Mouse (Mus musculus) limb, embryonic 14.5 days (tissue): ENCODE data around the gene Haus4. TPM values are rescaled to one million over a fixed set of nuclear protein-coding genes. Genes with fewer than 3 reads are reported as not detected.
A peak's percentile ranks its signal among the peaks of the same experiment; 100 is the strongest.

Source experiments
- ATAC-seq: fragments of 200-750 bp; cut with Nextera tagmentation; 2 replicates; pipeline ENCODE4 v1.8.0; 2017; ENCODE audit warnings: low read depth, moderate number of reproducible peaks, moderate TSS enrichment; ENCODE audit not compliant: low FRiP score
- DNase-seq: peaks from one replicate; pipeline ENCODE4 v3.0.0-alpha.2; 2015; ENCODE audit warnings: low spot score
- H3K27ac ChIP-seq: fragments of 300-500 bp; sonication (generic); replicated peaks from 2 replicates; pipeline ENCODE4 v1.5.1; 2014; ENCODE audit warnings: low read depth, mild to moderate bottlenecking, low read length, moderate library complexity, mixed read lengths
- H3K27me3 ChIP-seq: fragments of 300-500 bp; sonication (generic); 2 replicates; pipeline ENCODE4 v1.6.1; 2014; ENCODE audit warnings: low read length, mixed read lengths; ENCODE audit not compliant: control insufficient read depth, insufficient read depth
- H3K36me3 ChIP-seq: fragments of 300-500 bp; sonication (generic); 2 replicates; pipeline ENCODE4 v1.6.1; 2014; ENCODE audit warnings: mild to moderate bottlenecking, low read length, moderate library complexity, mixed read lengths; ENCODE audit not compliant: control insufficient read depth, insufficient read depth
- H3K4me1 ChIP-seq: fragments of 300-500 bp; sonication (generic); 2 replicates; pipeline ENCODE4 v1.6.1; 2014; ENCODE audit warnings: antibody characterized with exemption, low read length, mixed read lengths; ENCODE audit not compliant: control insufficient read depth, insufficient read depth
- H3K4me2 ChIP-seq: fragments of 300-500 bp; sonication (generic); replicated peaks from 2 replicates; pipeline ENCODE4 v1.6.1; 2014; ENCODE audit warnings: low read depth, mild to moderate bottlenecking, low read length, moderate library complexity; ENCODE audit not compliant: severe bottlenecking
- H3K4me3 ChIP-seq: fragments of 300-500 bp; sonication (generic); replicated peaks from 2 replicates; pipeline ENCODE4 v1.5.1; 2014; ENCODE audit warnings: low read length
- H3K9ac ChIP-seq: fragments of 300-500 bp; sonication (generic); 2 replicates; pipeline ENCODE4 v1.6.1; 2014; ENCODE audit warnings: mild to moderate bottlenecking, low read depth, low read length, moderate library complexity; ENCODE audit not compliant: severe bottlenecking
- H3K9me3 ChIP-seq: fragments of 300-500 bp; sonication (generic); 2 replicates; pipeline ENCODE4 v1.6.1; 2016; ENCODE audit warnings: low read length; ENCODE audit not compliant: control insufficient read depth
- POLR2A ChIP-seq: fragments of 200-500 bp; IDR thresholded peaks from 2 replicates; pipeline ENCODE4 v1.8.0; 2012; ENCODE audit warnings: inconsistent platforms, mild to moderate bottlenecking, moderate library complexity, borderline replicate concordance; ENCODE audit not compliant: insufficient read depth, insufficient read length; ENCODE audit errors: extremely low read depth
- WGBS: fragments of 180-500 bp; shearing (Covaris S2); extraction: QIAGEN DNeasy Blood & Tissue Kit; methylation state at CpG from one replicate; pipeline ENCODE4 v1.1.7; 2014; 5-methylcytosine and 5-hydroxymethylcytosine counted together
- polyA plus RNA-seq, 2 experiments: library from polyadenylated mRNA; depleted of rRNA in 1 of 2; stranded (reverse) in 1 of 2; unstranded in 1 of 2; fragments of >200 nt; fragmentation: Nextera tagmentation in 1 of 2; extraction: Ambion mirVana in 1 of 2; gene quantifications; 2 replicates each; pipeline versions ENCODE4 v1.2.1 to v1.2.3; 2012 to 2014

Haus4 gene
- polyA plus RNA-seq, 2 experiments = 33.8 to 46.8 TPM

DNA sequence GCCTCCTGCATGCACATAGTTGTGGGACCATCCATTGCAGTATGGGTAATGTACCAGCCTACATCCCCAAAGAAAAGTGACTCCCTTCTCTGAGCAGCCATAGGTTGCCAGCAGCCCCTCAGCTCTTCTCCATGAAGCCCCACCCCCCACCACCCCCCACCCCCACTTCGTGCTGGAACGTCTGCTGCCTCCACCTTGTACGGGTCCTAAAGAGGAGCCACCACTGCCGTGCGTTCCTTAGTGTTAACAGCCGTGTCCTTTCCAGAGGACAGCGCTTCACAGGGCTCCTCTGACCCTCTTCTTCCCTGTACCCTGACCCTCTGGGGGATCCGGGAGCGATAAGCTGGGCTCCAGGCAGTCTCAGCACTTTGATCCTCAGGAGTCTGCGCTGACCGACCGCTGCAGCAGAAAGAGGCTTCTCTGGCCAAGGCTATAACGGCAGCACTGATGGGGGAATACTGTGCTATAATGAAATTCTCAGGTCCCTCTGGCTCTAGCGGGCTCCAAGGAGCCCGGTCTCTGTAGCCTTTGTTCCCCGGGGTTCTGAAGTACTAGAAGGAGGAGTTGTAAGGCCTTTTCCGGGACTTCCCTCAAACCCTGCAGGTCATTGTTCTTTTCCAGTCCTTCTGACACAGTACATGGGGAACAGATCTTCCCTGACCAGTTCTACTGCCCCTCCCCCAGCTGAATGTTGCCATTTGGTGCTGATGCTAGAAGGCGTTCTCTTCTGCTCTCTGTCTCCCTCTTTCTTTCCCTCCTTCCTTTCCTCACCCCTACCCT lies 27.0 kb downstream of the Haus4 start:
- H3K4me3 ChIP-seq = peak overlapping the region; percentile 35
- no peaks in the 10 kb centered on the region for H3K9me3 ChIP-seq
- H3K4me1 ChIP-seq = peaks cover 13% of the 10 kb centered on the region
- WGBS = 0% methylated on average over 18 of the region's 18 CpGs
- no peak for TF ChIP-seq POLR2A
- ATAC-seq (peak; percentile 69), DNase-seq (peak; percentile 40)
- H3K27ac ChIP-seq = no peak overlapping the region
- H3K27me3 ChIP-seq = no peaks in the 10 kb centered on the region
- no peaks in the 10 kb centered on the region for H3K36me3 ChIP-seq
- H3K9ac ChIP-seq = peak overlapping the region; percentile 60
- peak overlapping the region; percentile 71 for H3K4me2 ChIP-seq

DNA sequence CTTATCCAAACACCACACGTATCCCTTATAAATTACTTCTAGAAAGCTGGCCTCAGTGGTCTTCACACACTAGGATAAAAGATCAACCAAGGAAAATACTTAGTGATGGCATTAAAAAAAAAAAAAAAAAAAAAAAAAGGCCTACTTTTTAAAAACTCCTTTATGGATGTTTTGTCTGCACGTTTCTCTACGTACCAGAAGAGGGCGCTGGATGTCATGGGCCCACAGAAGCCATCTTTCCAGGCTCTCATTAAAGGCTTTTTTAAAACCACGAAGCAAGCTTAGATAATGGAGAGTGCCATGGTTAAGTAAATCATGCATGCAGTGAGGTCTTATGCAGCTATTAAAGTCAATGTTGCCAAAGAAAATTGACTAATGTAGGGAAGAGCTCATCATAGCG lies 30.8 kb downstream of the Haus4 start:
- ATAC-seq (no peak), DNase-seq (no peak)
- Histone ChIP-seq H3K4me3 (no peak overlapping the region), H3K9ac (no peak overlapping the region), H3K4me1 (peaks cover 10% of the 10 kb centered on the region), H3K4me2 (no peak overlapping the region), H3K36me3 (no peaks in the 10 kb centered on the region), H3K27me3 (no peaks in the 10 kb centered on the region), H3K27ac (no peak overlapping the region), H3K9me3 (no peaks in the 10 kb centered on the region)
- no peak for TF ChIP-seq POLR2A
- WGBS = 34% methylated on average over 6 of the region's 6 CpGs

GRCm38 (mm10) chr14:54516710-54517310 lies 37.6 kb downstream of the Haus4 start:
- TF ChIP-seq POLR2A = no peak
- Histone ChIP-seq H3K4me3 (peak overlapping the region; percentile 62), H3K9me3 (no peaks in the 10 kb centered on the region), H3K4me1 (peaks cover 3% of the 10 kb centered on the region; the same call in 1 of the 2 replicates), H3K9ac (peak overlapping the region; percentile 74), H3K36me3 (peaks cover 35% of the 10 kb centered on the region), H3K27ac (0 out of 2 replicates have a peak overlapping the region, but pooled peaks have one; percentile 40), H3K4me2 (peak overlapping the region; percentile 65), H3K27me3 (no peaks in the 10 kb centered on the region)
- DNase-seq = no peak
- 5% methylated on average over 17 of the region's 17 CpGs for WGBS
- ATAC-seq = peak; percentile 27

DNA sequence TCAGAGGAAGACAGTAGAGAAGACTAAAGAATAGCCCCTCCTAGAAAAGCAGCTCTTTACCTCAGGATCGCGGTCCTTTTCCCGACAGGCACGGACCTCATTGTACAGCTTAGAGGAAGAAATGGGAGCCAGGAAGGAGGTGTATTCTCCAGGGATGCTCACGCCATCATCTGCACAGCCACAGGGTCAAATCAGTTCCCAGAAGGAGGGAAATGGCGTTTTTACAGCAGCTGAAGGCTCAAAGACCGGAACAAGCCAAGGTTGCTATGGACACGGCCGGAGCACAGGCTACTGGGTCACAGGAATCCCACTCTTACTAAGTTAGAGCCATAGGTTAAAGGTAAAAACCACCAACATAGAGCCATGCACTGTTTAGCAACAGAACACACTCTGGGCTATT lies 44.6 kb downstream of the Haus4 start:
- H3K9me3 ChIP-seq = no peaks in the 10 kb centered on the region
- peaks cover 85% of the 10 kb centered on the region for H3K36me3 ChIP-seq
- H3K27ac ChIP-seq = no peak overlapping the region
- ATAC-seq (no peak), DNase-seq (no peak)
- no peak overlapping the region for H3K4me2 ChIP-seq
- no peaks in the 10 kb centered on the region for H3K27me3 ChIP-seq
- H3K9ac ChIP-seq = no peak overlapping the region
- 94% methylated on average over 9 of the region's 9 CpGs for WGBS
- H3K4me3 ChIP-seq = no peak overlapping the region
- no peaks in the 10 kb centered on the region for H3K4me1 ChIP-seq
- TF ChIP-seq POLR2A = no peak

DNA sequence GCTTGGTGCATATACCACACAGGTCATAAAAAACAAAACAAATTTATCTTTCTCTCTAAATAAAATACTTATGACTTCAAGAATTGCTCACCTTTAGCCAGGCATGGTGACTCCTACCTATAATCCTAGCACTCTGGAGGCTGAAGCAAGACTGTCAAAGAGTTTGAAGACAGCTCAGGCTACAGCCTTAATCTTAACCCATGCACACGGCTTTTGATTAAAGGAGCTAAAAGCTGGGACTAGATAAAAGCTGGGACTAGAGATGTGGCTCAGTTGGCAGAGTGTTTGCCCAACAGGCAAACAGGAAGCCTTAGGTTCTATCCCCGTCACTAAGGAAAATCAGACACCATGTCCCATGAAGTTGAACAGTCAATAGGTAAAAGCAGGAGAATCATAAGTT lies 51.3 kb downstream of the Haus4 start:
- 74% methylated on average over 2 of the region's 2 CpGs for WGBS
- Histone ChIP-seq H3K9me3 (no peaks in the 10 kb centered on the region), H3K4me2 (no peak overlapping the region), H3K4me1 (no peaks in the 10 kb centered on the region), H3K27me3 (no peaks in the 10 kb centered on the region), H3K27ac (no peak overlapping the region), H3K36me3 (peaks cover 19% of the 10 kb centered on the region), H3K9ac (no peak overlapping the region), H3K4me3 (no peak overlapping the region)
- no peak for TF ChIP-seq POLR2A
- DNase-seq = no peak
- no peak for ATAC-seq
